Mouse (Mus musculus) layer of hippocampus, postnatal 10 days (tissue): Measurements from ENCODE around the gene Chrnd. TPM values are rescaled to one million over a fixed set of nuclear protein-coding genes. Genes with fewer than 3 reads are reported as not detected.

Experiments used
- DNase-seq, 2 experiments: peaks; one replicate each; pipeline ENCODE4 v3.0.0; 2021; ENCODE audit warnings: low spot score in 2 of 2
- total RNA-seq, 2 experiments: library from RNA; stranded (reverse); gene quantifications; 2 replicates each; pipeline ENCODE4 v1.2.3; 2021

Gene Chrnd
- total RNA-seq, 2 experiments from 2014 or later, result not detected

DNA sequence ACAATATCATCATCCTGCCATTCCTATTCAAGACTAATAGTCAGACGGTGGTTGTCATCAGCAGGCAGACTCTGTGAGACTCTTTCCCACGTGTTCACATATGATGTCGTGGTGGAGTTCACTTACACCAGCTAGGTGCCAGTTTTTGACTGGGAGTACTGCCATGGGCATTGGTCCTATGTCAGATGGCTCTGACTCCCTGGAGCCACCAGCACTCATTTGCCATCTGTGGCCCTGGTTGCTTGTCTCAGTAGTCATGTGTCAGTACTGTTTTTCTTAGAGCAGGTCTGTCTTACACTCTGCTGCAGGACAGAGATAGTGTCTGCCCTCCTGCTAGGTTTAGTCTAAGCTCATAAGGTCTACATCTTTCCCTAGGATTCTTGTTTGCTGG, 36.7 kb downstream of the Chrnd start:
- DNase-seq, result no peak

DNA sequence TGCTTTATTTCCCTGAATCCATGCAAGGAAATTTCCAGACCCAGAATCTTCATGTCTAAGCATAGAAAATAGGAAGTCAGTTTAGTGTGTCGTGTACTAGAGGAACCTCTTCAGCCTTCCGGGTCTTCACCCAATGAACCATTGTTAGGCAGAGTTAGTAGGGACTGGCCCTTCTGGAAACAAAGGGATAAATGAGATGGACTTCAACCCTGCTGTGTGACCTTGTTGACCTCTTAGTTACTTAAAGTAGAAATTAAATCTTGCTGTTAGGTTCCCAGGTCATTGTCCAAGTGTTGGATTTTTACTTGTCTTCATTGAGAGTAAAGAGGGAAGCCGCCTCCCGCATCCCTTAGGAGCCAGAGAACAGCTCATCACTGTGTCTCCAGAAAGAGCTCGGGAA, 40.2 kb downstream of the Chrnd start:
- no peak for DNase-seq

DNA sequence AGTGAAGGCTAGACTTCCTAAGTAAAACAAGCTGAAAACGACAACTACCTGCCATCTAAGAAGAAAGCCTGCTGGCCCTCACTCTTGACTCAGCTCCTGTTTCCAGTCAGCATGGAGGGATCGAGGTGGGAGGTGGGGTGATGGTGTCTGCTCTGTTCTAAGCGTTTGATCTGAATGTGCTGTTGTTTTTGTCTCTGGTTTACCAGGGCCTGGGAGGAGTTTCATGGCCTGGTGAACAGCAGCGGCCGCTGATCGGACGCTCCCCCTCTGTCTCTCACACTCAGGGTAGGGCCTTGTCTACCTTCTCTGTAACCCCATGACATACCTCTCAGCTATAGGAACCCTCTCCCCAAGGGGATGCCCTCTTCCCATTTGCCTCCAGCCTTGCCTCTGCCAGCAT, 41.8 kb downstream of the Chrnd start:
- DNase-seq, result no peak

DNA sequence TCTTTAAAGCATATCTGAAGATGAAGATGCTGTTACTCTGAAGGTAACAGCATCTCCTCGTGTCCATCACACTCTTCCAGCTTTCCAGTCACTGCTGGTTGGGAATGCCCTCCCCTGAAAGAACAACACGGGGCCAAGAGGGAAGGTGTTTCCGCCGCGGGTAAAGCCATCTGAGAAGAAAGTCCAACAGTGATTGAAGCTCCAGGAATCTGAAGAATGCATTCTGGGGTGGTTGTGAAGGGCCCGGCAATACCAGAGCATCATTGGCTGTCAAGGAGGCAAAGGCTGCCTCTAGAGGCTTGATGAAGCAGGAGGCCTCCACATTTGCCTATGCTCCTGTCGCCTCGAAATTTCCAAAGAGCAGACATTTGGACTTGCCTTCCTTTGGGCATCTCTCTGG, 48.6 kb downstream of the Chrnd start:
- no peak for DNase-seq

DNA sequence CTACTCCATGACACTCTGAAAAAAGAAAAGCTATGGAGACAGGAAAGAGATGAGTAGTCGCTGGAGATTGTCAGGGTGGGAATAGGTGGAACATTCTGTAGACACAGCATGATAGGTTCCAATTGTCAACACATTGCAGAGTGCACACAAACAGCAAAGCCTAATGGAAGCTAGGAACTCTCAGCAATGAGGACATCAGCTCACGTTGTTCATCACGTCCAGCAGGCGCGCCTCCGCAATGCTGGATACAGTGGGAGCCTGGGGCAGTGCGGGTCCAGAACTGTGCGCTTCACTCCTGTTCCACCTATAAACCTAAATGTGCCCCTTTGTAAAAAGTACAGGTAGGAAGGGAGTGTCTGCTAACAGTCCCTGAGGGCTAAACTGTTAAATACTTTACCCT, 52.6 kb downstream of the Chrnd start:
- no peak for DNase-seq

DNA sequence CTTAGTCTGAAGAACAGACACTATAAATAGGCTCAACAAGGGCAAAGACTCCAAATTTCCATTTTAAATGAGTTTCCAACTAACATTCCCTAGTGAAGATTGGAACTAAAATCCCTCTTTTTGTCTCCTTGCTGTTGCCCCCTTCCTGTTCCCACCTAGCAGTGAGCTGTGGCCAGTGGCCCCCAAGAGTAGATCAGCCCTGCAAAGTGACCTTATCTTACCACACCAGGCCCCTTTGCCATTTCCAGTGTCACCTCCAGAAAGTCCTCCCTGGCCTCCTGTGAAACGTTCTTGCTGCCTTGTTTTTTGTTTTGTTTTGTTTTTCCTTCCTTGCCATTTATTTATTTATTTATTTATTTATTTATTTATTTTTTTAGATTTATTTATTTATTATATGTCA, 55.0 kb downstream of the Chrnd start:
- DNase-seq, result no peak

DNA sequence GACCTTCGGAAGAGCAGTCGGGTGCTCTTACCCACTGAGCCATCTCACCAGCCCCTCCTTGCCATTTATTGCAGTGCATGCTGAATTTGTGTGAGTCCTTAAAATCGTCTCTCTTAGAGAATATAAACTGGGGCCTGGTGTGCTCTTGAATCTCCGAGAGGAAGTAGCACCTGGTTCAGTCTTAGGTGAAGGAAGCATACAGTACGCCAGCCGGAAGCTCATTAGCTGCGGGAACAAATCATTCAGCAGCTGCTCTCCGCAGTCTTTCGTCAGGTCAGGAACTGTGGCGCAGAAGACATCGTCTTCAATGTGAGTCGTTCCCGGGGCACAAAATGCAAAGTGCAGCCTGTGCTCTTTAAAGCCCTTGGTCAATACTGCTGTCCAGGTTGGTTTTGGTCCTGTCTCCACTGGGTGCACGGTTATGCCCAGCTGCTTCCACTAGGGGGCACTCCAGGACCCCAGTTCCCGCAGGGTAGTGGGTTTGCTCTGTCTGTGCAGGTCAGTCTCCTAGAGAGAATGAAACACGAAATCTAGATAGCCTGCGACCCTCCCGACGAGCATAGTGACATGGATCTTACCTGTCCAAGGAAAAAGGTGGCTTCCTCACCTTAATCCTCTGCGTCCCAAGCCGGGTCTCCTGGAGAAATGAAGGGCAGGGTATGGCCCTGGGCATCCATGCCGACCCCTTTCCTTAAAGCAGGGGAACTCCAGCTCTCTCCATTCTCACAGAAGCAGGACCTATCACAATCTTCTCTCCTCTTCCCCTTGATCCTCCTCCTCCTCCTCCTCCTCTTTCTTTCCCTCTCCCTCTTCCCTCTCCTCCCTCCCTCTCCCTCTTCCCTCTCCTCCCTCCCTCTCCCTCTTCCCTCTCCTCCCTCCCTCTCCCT, 55.8 kb downstream of the Chrnd start:
- peak; percentile 87 to 91 for DNase-seq

Other genes starting within 250 kb of the Chrnd start
- gene Alppl2, start 100.7 kb upstream of the Chrnd start, total RNA-seq, result not detected
- gene Alpi, start 89.0 kb upstream of the Chrnd start, total RNA-seq, result not detected
- gene Akp3, start 65.6 kb upstream of the Chrnd start, total RNA-seq, result not detected
- 1 to 10 TPM; 4.1 to 4.5 TPM for gene Ecel1, start 34.1 kb upstream of the Chrnd start, total RNA-seq
- gene Prss56, start 7.3 kb upstream of the Chrnd start, total RNA-seq, result under 1 TPM in 1 of 2 experiments, not detected in 1; 0.32 TPM
- not detected for gene Chrng, start 14.1 kb downstream of the Chrnd start, total RNA-seq
- 10 to 100 TPM; 81.5 to 82.8 TPM for gene Eif4e2, start 23.3 kb downstream of the Chrnd start, total RNA-seq
- 1 to 10 TPM; 7.2 to 7.7 TPM for gene Efhd1, start 73.8 kb downstream of the Chrnd start, total RNA-seq
- gene Gigyf2, start 136.4 kb downstream of the Chrnd start, total RNA-seq, result 10 to 100 TPM; 83.0 to 91.2 TPM
- gene Kcnj13, start 204.1 kb downstream of the Chrnd start, total RNA-seq, result 1 to 10 TPM in 1 of 2 experiments, under 1 TPM in 1; 0.78 to 3.3 TPM